Mouse (Mus musculus) myocyte (in vitro differentiated cells): ENCODE data around the gene Lpar1. TPM values are rescaled to one million over a fixed set of nuclear protein-coding genes. Genes with fewer than 3 reads are reported as not detected.

Experiments
- H3K27me3 ChIP-seq: one replicate; pipeline ENCODE4 v1.6.1; 2011; ENCODE audit not compliant: control insufficient read depth, insufficient read depth, insufficient read length
- H3K36me3 ChIP-seq: one replicate; pipeline ENCODE4 v1.6.1; 2011; ENCODE audit not compliant: control insufficient read depth, insufficient read depth
- H3K4me2 ChIP-seq: one replicate; pipeline ENCODE4 v1.6.1; 2011; ENCODE audit warnings: low read depth, control low read depth
- H3K4me3 ChIP-seq: one replicate; pipeline ENCODE4 v1.5.1; 2011; ENCODE audit warnings: mild to moderate bottlenecking, control low read depth, moderate library complexity
- H3K79me2 ChIP-seq: one replicate; pipeline ENCODE4 v1.6.1; 2011; ENCODE audit not compliant: control insufficient read depth, insufficient read depth
- H3ac ChIP-seq: one replicate; pipeline ENCODE4 v1.6.1; 2011; ENCODE audit not compliant: control insufficient read depth, insufficient read length
- CEBPB ChIP-seq: IDR thresholded peaks from 2 replicates; pipeline ENCODE4 v1.6.1; 2011; ENCODE audit warnings: mild to moderate bottlenecking, moderate library complexity; ENCODE audit not compliant: poor library complexity, insufficient read depth, severe bottlenecking
- E2F4 ChIP-seq: IDR thresholded peaks from one replicate; pipeline ENCODE4 v1.6.1; 2011; ENCODE audit warnings: mild to moderate bottlenecking, control low read depth, moderate library complexity; ENCODE audit not compliant: insufficient read depth
- MAX ChIP-seq: IDR thresholded peaks from one replicate; pipeline ENCODE4 v1.6.1; 2011; ENCODE audit warnings: low read depth, mild to moderate bottlenecking, control low read depth
- MYOD1 ChIP-seq, 3 experiments: IDR thresholded peaks; one replicate each; pipeline ENCODE4 v1.6.1; 2011; ENCODE audit warnings: control low read depth in 2 of 3, low read depth in 2 of 3, mild to moderate bottlenecking in 2 of 3, moderate library complexity in 1 of 3; ENCODE audit not compliant: insufficient read length in 2 of 3, control insufficient read depth in 1 of 3
- MYOG ChIP-seq, 3 experiments: IDR thresholded peaks; one replicate each; pipeline ENCODE4 v1.6.1; 2011; ENCODE audit warnings: control low read depth in 2 of 3, low read depth in 2 of 3, mild to moderate bottlenecking in 2 of 3; ENCODE audit not compliant: insufficient read length in 2 of 3, control insufficient read depth in 1 of 3, insufficient read depth in 1 of 3
- POLR2A ChIP-seq: IDR thresholded peaks from one replicate; pipeline ENCODE4 v1.6.1; 2011; ENCODE audit warnings: low read depth, mild to moderate bottlenecking, control low read depth, moderate library complexity; ENCODE audit not compliant: insufficient read length
- POLR2AphosphoS2 ChIP-seq: IDR thresholded peaks from one replicate; pipeline ENCODE4 v1.6.1; 2011; ENCODE audit warnings: low read depth, control low read depth; ENCODE audit not compliant: insufficient read length
- REST ChIP-seq: IDR thresholded peaks from one replicate; pipeline ENCODE4 v1.6.1; 2011; ENCODE audit warnings: mild to moderate bottlenecking, control low read depth, moderate library complexity; ENCODE audit not compliant: insufficient read depth, insufficient read length
- SRF ChIP-seq: IDR thresholded peaks from one replicate; pipeline ENCODE4 v1.6.1; 2011; ENCODE audit warnings: low read depth; ENCODE audit not compliant: control insufficient read depth, insufficient read length
- TCF12 ChIP-seq: IDR thresholded peaks from one replicate; pipeline ENCODE4 v1.6.1; 2011; ENCODE audit warnings: mild to moderate bottlenecking, control low read depth; ENCODE audit not compliant: poor library complexity, insufficient read depth, severe bottlenecking
- TCF3 ChIP-seq: IDR thresholded peaks from one replicate; pipeline ENCODE4 v1.6.1; 2011; ENCODE audit warnings: low read depth, control low read depth; ENCODE audit not compliant: insufficient read length
- USF1 ChIP-seq: IDR thresholded peaks from one replicate; pipeline ENCODE4 v1.6.1; 2011; ENCODE audit warnings: low read depth, mild to moderate bottlenecking, control low read depth, moderate library complexity
- polyA plus RNA-seq: library from polyadenylated mRNA; unstranded; fragments of >200 nt; fragmentation: generic; extraction: Trizol; gene quantifications from one replicate; pipeline ENCODE4 v1.2.1, GENCODE M21; 2012; ENCODE audit warnings: missing spikeins

The Lpar1 gene
- polyA plus RNA-seq, 1 experiment, result 14.1 TPM

GRCm38 (mm10) chr4:58445846-58446245 is 107.9 kb downstream of the Lpar1 start:
- no peaks in the 10 kb centered on the region for H3K27me3 ChIP-seq
- no peaks in the 10 kb centered on the region for H3K36me3 ChIP-seq
- H3K4me2 ChIP-seq, result no peak overlapping the region
- no peak overlapping the region for H3K4me3 ChIP-seq
- H3K79me2 ChIP-seq, result peaks cover 4% of the 10 kb centered on the region
- TF ChIP-seq REST, result no peak
- no peak for TF ChIP-seq MYOD1 (IDR thresholded peaks at IDR 0.05; ENCODE audit: control insufficient read depth in 1 of 3, insufficient read length in 2 of 3, low read depth in 2 of 3)
- no peak for TF ChIP-seq POLR2A
- H3ac ChIP-seq, result no peak overlapping the region

GRCm38 (mm10) chr4:58442338-58442737 is 111.4 kb downstream of the Lpar1 start:
- no peak overlapping the region for H3K4me3 ChIP-seq
- H3K27me3 ChIP-seq, result no peaks in the 10 kb centered on the region

GRCm38 (mm10) chr4:58438654-58439053 is 115.0 kb downstream of the Lpar1 start:
- Histone ChIP-seq H3K4me2 (no peak overlapping the region), H3K27me3 (no peaks in the 10 kb centered on the region), H3ac (no peak overlapping the region), H3K4me3 (no peak overlapping the region), H3K36me3 (no peaks in the 10 kb centered on the region), H3K79me2 (no peaks in the 10 kb centered on the region)
- TF ChIP-seq TCF3 (no peak), TCF12 (no peak), E2F4 (no peak), SRF (no peak), CEBPB (no peak), MYOG (IDR thresholded peaks at IDR 0.05; ENCODE audit: control insufficient read depth in 1 of 3, insufficient read depth in 1 of 3, insufficient read length in 2 of 3, low read depth in 2 of 3) (no peak), MYOD1 (IDR thresholded peaks at IDR 0.05; ENCODE audit: control insufficient read depth in 1 of 3, insufficient read length in 2 of 3, low read depth in 2 of 3) (no peak), POLR2AphosphoS2 (no peak), USF1 (no peak), POLR2A (no peak), MAX (no peak), REST (no peak)

More at GRCm38 (mm10) chr4:58442338-58442737, 111.4 kb downstream of the Lpar1 start:
- H3K4me2 ChIP-seq, result no peak overlapping the region
- TF ChIP-seq MYOG (IDR thresholded peaks at IDR 0.05; ENCODE audit: control insufficient read depth in 1 of 3, insufficient read depth in 1 of 3, insufficient read length in 2 of 3, low read depth in 2 of 3) (no peak), POLR2A (no peak), SRF (no peak), POLR2AphosphoS2 (no peak)
- no peak overlapping the region for H3ac ChIP-seq
- H3K36me3 ChIP-seq, result no peaks in the 10 kb centered on the region
- no peaks in the 10 kb centered on the region for H3K79me2 ChIP-seq

GRCm38 (mm10) chr4:58437271-58437670 is 116.4 kb downstream of the Lpar1 start:
- no peak overlapping the region for H3K4me3 ChIP-seq
- no peaks in the 10 kb centered on the region for H3K27me3 ChIP-seq
- no peak overlapping the region for H3ac ChIP-seq
- no peaks in the 10 kb centered on the region for H3K36me3 ChIP-seq
- TF ChIP-seq TCF3 (no peak), TCF12 (no peak), CEBPB (no peak), MAX (no peak), E2F4 (no peak), POLR2A (no peak), MYOG (IDR thresholded peaks at IDR 0.05; ENCODE audit: control insufficient read depth in 1 of 3, insufficient read depth in 1 of 3, insufficient read length in 2 of 3, low read depth in 2 of 3) (no peak), USF1 (no peak), SRF (no peak), MYOD1 (IDR thresholded peaks at IDR 0.05; ENCODE audit: control insufficient read depth in 1 of 3, insufficient read length in 2 of 3, low read depth in 2 of 3) (no peak), POLR2AphosphoS2 (no peak), REST (no peak)
- H3K79me2 ChIP-seq, result no peaks in the 10 kb centered on the region
- no peak overlapping the region for H3K4me2 ChIP-seq

GRCm38 (mm10) chr4:58423276-58423930 is 130.3 kb downstream of the Lpar1 start:
- no peak overlapping the region for H3ac ChIP-seq
- no peak overlapping the region for H3K4me3 ChIP-seq
- H3K79me2 ChIP-seq, result no peaks in the 10 kb centered on the region
- H3K27me3 ChIP-seq, result no peaks in the 10 kb centered on the region
- TF ChIP-seq POLR2A, result no peak
- TF ChIP-seq USF1, result no peak
- TF ChIP-seq REST, result no peak
- no peak for TF ChIP-seq MYOG (IDR thresholded peaks at IDR 0.05; ENCODE audit: control insufficient read depth in 1 of 3, insufficient read depth in 1 of 3, insufficient read length in 2 of 3, low read depth in 2 of 3)
- no peak for TF ChIP-seq E2F4
- no peak for TF ChIP-seq MYOD1 (IDR thresholded peaks at IDR 0.05; ENCODE audit: control insufficient read depth in 1 of 3, insufficient read length in 2 of 3, low read depth in 2 of 3)
- TF ChIP-seq TCF12, result no peak
- TF ChIP-seq MAX, result no peak
- no peak for TF ChIP-seq SRF
- TF ChIP-seq CEBPB, result no peak
- TF ChIP-seq TCF3, result no peak
- no peak for TF ChIP-seq POLR2AphosphoS2
- no peak overlapping the region for H3K4me2 ChIP-seq
- H3K36me3 ChIP-seq, result no peaks in the 10 kb centered on the region
